Mouse (Mus musculus): ENCODE data around the gene Tmem178.

Gene Tmem178

GRCm38 (mm10) chr17:81045525-81046150 is 101.2 kb downstream of the Tmem178 start:
- DNase-seq (ENCODE audit: low spot score in 2 of 2) = no peak

- no peak for DNase-seq (ENCODE audit: low spot score in 2 of 2)
Measured at GRCm38 (mm10) chr17:81047930-81048564, 103.6 kb downstream of the Tmem178 start.

Data from cerebellum, postnatal 4 days (tissue).